Mouse (Mus musculus) left cerebral cortex, adult 2 months (tissue): ENCODE data around the gene Dll1. TPM values are rescaled to one million over a fixed set of nuclear protein-coding genes. Genes with fewer than 3 reads are reported as not detected.

Source experiments
- DNase-seq, 2 experiments: peaks; one replicate each; pipeline ENCODE4 v3.0.0; 2021 to 2022; ENCODE audit warnings: low spot score in 2 of 2, mixed read lengths in 1 of 2; ENCODE audit errors: extremely low spot score in 1 of 2
- H3K27ac ChIP-seq: fragments of 200-600 bp; 2 replicates; pipeline ENCODE4 v1.8.1; 2022
- H3K4me3 ChIP-seq: fragments of 200-600 bp; 2 replicates; pipeline ENCODE4 v1.8.1; 2022
- CTCF ChIP-seq: fragments of 200-600 bp; IDR thresholded peaks from 2 replicates; pipeline ENCODE4 v1.8.1; 2022; ENCODE audit warnings: antibody characterized with exemption, mild to moderate bottlenecking, moderate library complexity
- intact Hi-C: fragments of 180-260 bp; cut with DNase I; formaldehyde crosslinking; loops from one replicate; pipeline ENCODE4 v1.15.1; 2025
- long read RNA-seq, 2 experiments: library from polyadenylated mRNA; stranded (forward); transcript quantifications; one replicate each; pipeline ENCODE4 v2.0.0; 2021; ENCODE audit warnings: borderline mapping rate in 2 of 2
- total RNA-seq, 2 experiments: library from RNA; stranded (reverse); gene quantifications; 2 replicates each; pipeline ENCODE4 v1.2.3; 2021

The Dll1 gene
- total RNA-seq, result 1 to 10 TPM; 4.8 to 7.1 TPM
- long read RNA-seq, experiment 1, partial matches to known transcripts, result 3 of 7 reads
- long read RNA-seq, experiment 1, other reads (novel, unspliced or antisense), result 0 of 7 reads
- long read RNA-seq, experiment 2, transcript Dll1-201 (11 exons, 3,581 nt), result major isoform, 10 of 14 reads
- long read RNA-seq, experiment 2, partial matches to known transcripts, result 3 of 14 reads
- long read RNA-seq, experiment 2, other reads (novel, unspliced or antisense), result 1 of 14 reads

GRCm38 (mm10) chr17:15376494-15377181, at the start of gene Dll1:
TSS of gene Dll1 (minus strand) at chr17:15376872.
- TF ChIP-seq CTCF, result no peak
- Histone ChIP-seq H3K4me3 (peak within 1 kb of the TSS; percentile 65), H3K27ac (peak within 1 kb of the TSS; percentile 75)
- DNase-seq, result peak in 1 of 2 experiments; percentile 41
- intact Hi-C loops, result loop anchor here (2.0 to 5.0 kb wide), 3 partner anchors 92 to 169 kb away; no protein-coding TSS in a partner anchor

GRCm38 (mm10) chr17:15425931-15426330, 49.3 kb upstream of the Dll1 start:
- intact Hi-C loops, result no loop called here
- Histone ChIP-seq H3K27ac (no peak overlapping the region), H3K4me3 (no peak overlapping the region)
- no peak for DNase-seq
- no peak for TF ChIP-seq CTCF

- DNase-seq, result peak; percentile 52 to 59
- TF ChIP-seq CTCF, result no peak
- H3K4me3 ChIP-seq, result no peak overlapping the region
- H3K27ac ChIP-seq, result no peak overlapping the region
- intact Hi-C loops, result loop anchor here (1.0 kb wide), 1 partner anchor 14 kb away; no protein-coding TSS in a partner anchor
Measured at GRCm38 (mm10) chr17:15423080-15423765, 46.6 kb upstream of the Dll1 start.

- no peak for TF ChIP-seq CTCF
Measured at GRCm38 (mm10) chr17:15422666-15423065, 46.0 kb upstream of the Dll1 start.

GRCm38 (mm10) chr17:15421446-15421845, 44.8 kb upstream of the Dll1 start:
- TF ChIP-seq CTCF, result no peak
- intact Hi-C loops, result no loop called here
- no peak for DNase-seq
- H3K4me3 ChIP-seq, result no peak overlapping the region
- H3K27ac ChIP-seq, result no peak overlapping the region

More at GRCm38 (mm10) chr17:15422666-15423065, 46.0 kb upstream of the Dll1 start:
- DNase-seq, result no peak
- intact Hi-C loops, result loop anchor here (1.0 kb wide), 1 partner anchor 13 kb away; no protein-coding TSS in a partner anchor
- no peak overlapping the region for H3K27ac ChIP-seq
- no peak overlapping the region for H3K4me3 ChIP-seq

GRCm38 (mm10) chr17:15420021-15420603, 43.4 kb upstream of the Dll1 start:
- TF ChIP-seq CTCF, result no peak; the same call in none of the 2 replicates
- Histone ChIP-seq H3K27ac (no peak overlapping the region), H3K4me3 (no peak overlapping the region)
- no peak for DNase-seq
- intact Hi-C loops, result no loop called here

- DNase-seq, result no peak
- TF ChIP-seq CTCF, result no peak; the same call in 1 of the 2 replicates
- Histone ChIP-seq H3K27ac (no peak overlapping the region), H3K4me3 (no peak overlapping the region)
- intact Hi-C loops, result no loop called here
Measured at GRCm38 (mm10) chr17:15419534-15419933, 42.9 kb upstream of the Dll1 start.

- Histone ChIP-seq H3K4me3 (no peak overlapping the region), H3K27ac (no peak overlapping the region)
- no peak for DNase-seq
- no peak for TF ChIP-seq CTCF
- intact Hi-C loops, result no loop called here
Measured at GRCm38 (mm10) chr17:15416596-15417215, 40.0 kb upstream of the Dll1 start.

- Histone ChIP-seq H3K4me3 (no peak overlapping the region), H3K27ac (no peak overlapping the region)
- intact Hi-C loops, result no loop called here
- no peak for TF ChIP-seq CTCF
- DNase-seq, result peak in 1 of 2 experiments; percentile 6
Measured at GRCm38 (mm10) chr17:15410861-15411260, 34.2 kb upstream of the Dll1 start.

GRCm38 (mm10) chr17:15409261-15409660, 32.6 kb upstream of the Dll1 start:
- intact Hi-C loops, result loop anchor here (1.0 kb wide), 1 partner anchor 14 kb away; no protein-coding TSS in a partner anchor
- peak in 1 of 2 experiments; percentile 51 for DNase-seq

GRCm38 (mm10) chr17:15406576-15406975, 29.9 kb upstream of the Dll1 start:
- intact Hi-C loops, result no loop called here
- DNase-seq, result peak in 1 of 2 experiments; percentile 2
- no peak overlapping the region for H3K27ac ChIP-seq
- no peak for TF ChIP-seq CTCF
- no peak overlapping the region for H3K4me3 ChIP-seq

More at GRCm38 (mm10) chr17:15409261-15409660, 32.6 kb upstream of the Dll1 start:
- no peak for TF ChIP-seq CTCF
- Histone ChIP-seq H3K4me3 (no peak overlapping the region), H3K27ac (no peak overlapping the region)
